Mouse (Mus musculus) liver, embryonic 14.5 days (tissue): ENCODE data around the gene Trpv6. TPM values are rescaled to one million over a fixed set of nuclear protein-coding genes. Genes with fewer than 3 reads are reported as not detected.

ENCODE experiments used
- ATAC-seq: fragments of 200-750 bp; cut with Nextera tagmentation; 2 replicates; pipeline ENCODE4 v1.8.0; 2017; ENCODE audit warnings: moderate number of reproducible peaks, mild to moderate bottlenecking, moderate library complexity; ENCODE audit not compliant: insufficient read depth
- DNase-seq, 3 experiments: peaks; one replicate each; pipeline ENCODE4 v3.0.0-alpha.2; 2012 to 2013; ENCODE audit warnings: low read depth in 3 of 3, low spot score in 3 of 3
- H3K27ac ChIP-seq: fragments of 300-500 bp; sonication (generic); 2 replicates; pipeline ENCODE4 v1.5.1; 2014; ENCODE audit warnings: moderate library complexity, mild to moderate bottlenecking, control low read depth, inconsistent platforms
- H3K27me3 ChIP-seq: fragments of 300-500 bp; sonication (generic); 2 replicates; pipeline ENCODE4 v1.6.1; 2014; ENCODE audit warnings: mild to moderate bottlenecking, low read length, moderate library complexity; ENCODE audit not compliant: control insufficient read depth, insufficient read depth
- H3K36me3 ChIP-seq: fragments of 300-500 bp; sonication (generic); replicated peaks from 2 replicates; pipeline ENCODE4 v1.6.1; 2014; ENCODE audit warnings: low read depth; ENCODE audit not compliant: control insufficient read depth, insufficient read depth
- H3K4me1 ChIP-seq, 2 experiments: fragments of 200-500 bp in 1 of 2; fragments of 300-500 bp in 1 of 2; sonication (generic) in 1 of 2; replicated peaks; 2 replicates each; pipeline ENCODE4 v1.6.1; 2012 to 2014; ENCODE audit warnings: antibody characterized with exemption in 1 of 2, inconsistent platforms in 1 of 2, low read length in 1 of 2; ENCODE audit not compliant: control insufficient read depth in 2 of 2, insufficient read depth in 2 of 2
- H3K4me2 ChIP-seq: fragments of 300-500 bp; sonication (generic); 2 replicates; pipeline ENCODE4 v1.6.1; 2014; ENCODE audit warnings: low read depth, mild to moderate bottlenecking, control low read depth, moderate library complexity
- H3K4me3 ChIP-seq, 2 experiments: fragments of 200-500 bp in 1 of 2; fragments of 300-500 bp in 1 of 2; sonication (generic) in 1 of 2; 2 replicates each; pipeline ENCODE4 v1.5.1; 2012 to 2014; ENCODE audit warnings: low read depth in 2 of 2, low read length in 2 of 2, mild to moderate bottlenecking in 2 of 2, control low read depth in 1 of 2, inconsistent platforms in 1 of 2, moderate library complexity in 1 of 2; ENCODE audit not compliant: insufficient read depth in 1 of 2
- H3K9ac ChIP-seq: fragments of 300-500 bp; sonication (generic); replicated peaks from 2 replicates; pipeline ENCODE4 v1.6.1; 2014; ENCODE audit warnings: mild to moderate bottlenecking, control low read depth, moderate library complexity
- H3K9me3 ChIP-seq: fragments of 300-500 bp; sonication (generic); 2 replicates; pipeline ENCODE4 v1.6.1; 2016; ENCODE audit warnings: low read length, mixed read lengths; ENCODE audit not compliant: control insufficient read depth
- CTCF ChIP-seq: IDR thresholded peaks from 2 replicates; pipeline ENCODE4 v1.5.1; 2016; ENCODE audit warnings: antibody characterized with exemption, low read depth, control low read depth
- EP300 ChIP-seq: IDR thresholded peaks from 2 replicates; pipeline ENCODE4 v1.6.1; 2016; ENCODE audit warnings: antibody characterized with exemption, low read depth
- WGBS: fragments of 180-500 bp; shearing (Covaris S2); extraction: QIAGEN DNeasy Blood & Tissue Kit; methylation state at CpG from one replicate; pipeline ENCODE4 v1.1.7; 2014; ENCODE audit not compliant: insufficient replicate concordance; 5-methylcytosine and 5-hydroxymethylcytosine counted together
- polyA plus RNA-seq, 2 experiments: library from polyadenylated mRNA; depleted of rRNA in 1 of 2; stranded (reverse) in 1 of 2; unstranded in 1 of 2; fragments of >200 nt; fragmentation: Nextera tagmentation in 1 of 2; extraction: Ambion mirVana in 1 of 2; gene quantifications; 2 replicates each; pipeline versions ENCODE4 v1.2.1 to v1.2.3; 2012 to 2014

Gene Trpv6
- polyA plus RNA-seq, 2 experiments = 0.03 TPM; not detected in 1

DNA sequence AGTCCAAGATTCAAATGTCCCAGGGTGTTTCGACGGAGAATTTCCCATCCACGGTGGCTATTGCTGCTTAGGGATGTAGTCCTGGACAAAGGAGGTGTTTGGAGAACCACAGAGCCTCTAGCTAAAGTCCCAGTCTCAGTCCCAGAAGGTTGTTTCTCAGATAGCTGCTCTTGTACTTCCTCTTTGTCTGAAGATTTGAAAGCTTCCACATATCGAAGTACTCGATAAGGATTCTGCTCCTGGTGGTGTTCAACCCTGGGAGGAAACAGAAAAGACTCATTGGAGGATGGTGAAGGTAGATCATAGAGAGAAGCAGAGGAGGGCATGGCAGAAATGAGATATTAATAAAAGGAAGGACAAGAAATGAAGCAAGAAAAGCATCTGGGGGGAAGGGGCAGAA is 17.0 kb upstream of the Trpv6 start:
- 37% methylated on average over 5 of the region's 5 CpGs for WGBS
- peaks cover 0 to 2% of the 10 kb centered on the region in 2 experiments; a peak in 1 of 4 replicates for H3K4me1 ChIP-seq
- ATAC-seq = no peak
- no peaks in the 10 kb centered on the region for H3K36me3 ChIP-seq
- H3K4me3 ChIP-seq = no peak overlapping the region
- TF ChIP-seq CTCF (no peak), EP300 (no peak)
- no peak overlapping the region for H3K27ac ChIP-seq
- no peaks in the 10 kb centered on the region for H3K27me3 ChIP-seq
- H3K4me2 ChIP-seq = no peak overlapping the region
- no peaks in the 10 kb centered on the region for H3K9me3 ChIP-seq
- no peak for DNase-seq
- no peak overlapping the region for H3K9ac ChIP-seq

DNA sequence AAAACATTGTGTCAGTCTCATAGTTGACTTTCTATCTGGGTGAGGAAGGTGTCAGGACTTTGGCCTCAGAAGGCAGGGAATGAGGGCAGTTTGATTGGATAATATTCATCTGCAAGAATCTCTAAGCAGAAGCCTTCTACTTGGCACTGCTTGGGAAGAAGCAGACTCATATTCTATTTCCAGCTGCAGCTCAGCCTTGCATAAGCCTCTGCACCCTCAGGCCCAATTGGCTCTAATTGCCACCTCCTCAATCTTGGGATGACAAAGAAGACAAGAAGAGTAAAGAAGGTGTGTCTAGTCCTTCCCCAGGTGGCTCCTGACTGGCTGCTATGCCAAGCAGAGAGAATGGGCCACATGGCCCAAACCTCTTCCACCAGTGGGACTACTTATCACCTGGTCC is 10.5 kb upstream of the Trpv6 start:
- Histone ChIP-seq H3K4me1 (no peaks in the 10 kb centered on the region), H3K4me2 (no peak overlapping the region), H3K27me3 (no peaks in the 10 kb centered on the region), H3K36me3 (no peaks in the 10 kb centered on the region), H3K9ac (no peak overlapping the region), H3K27ac (no peak overlapping the region), H3K4me3 (no peak overlapping the region), H3K9me3 (no peaks in the 10 kb centered on the region)
- ATAC-seq = no peak
- TF ChIP-seq CTCF (no peak), EP300 (no peak)
- DNase-seq = no peak

DNA sequence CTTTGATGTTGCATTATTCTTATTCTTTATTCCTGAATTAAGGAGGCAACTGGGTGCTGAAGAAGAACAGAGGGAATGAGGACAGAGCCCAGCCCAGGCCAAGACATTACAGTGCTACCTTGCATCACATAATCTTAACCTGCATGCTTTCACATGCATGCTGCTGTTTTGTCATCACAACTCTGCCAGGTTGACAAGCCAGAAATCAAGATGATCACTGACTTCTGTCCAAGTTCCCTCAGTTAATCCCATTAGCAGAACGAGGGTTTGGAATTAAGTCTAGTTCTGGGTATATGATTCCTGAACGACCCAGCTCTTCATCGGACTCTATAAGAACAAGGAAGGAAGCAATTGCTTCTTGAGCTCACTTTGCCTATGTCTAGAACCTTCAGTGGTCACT is 10.0 kb upstream of the Trpv6 start:
- no peak for DNase-seq
- 73% methylated on average over 3 of the region's 3 CpGs for WGBS
- H3K4me1 ChIP-seq = no peaks in the 10 kb centered on the region; a peak in 1 of 4 replicates
- ATAC-seq = no peak
- no peak overlapping the region for H3K27ac ChIP-seq
- TF ChIP-seq CTCF = no peak
- no peak for TF ChIP-seq EP300
- H3K36me3 ChIP-seq = no peaks in the 10 kb centered on the region
- no peak overlapping the region for H3K9ac ChIP-seq
- no peaks in the 10 kb centered on the region for H3K9me3 ChIP-seq
- no peak overlapping the region for H3K4me2 ChIP-seq
- no peak overlapping the region for H3K4me3 ChIP-seq
- H3K27me3 ChIP-seq = no peaks in the 10 kb centered on the region

DNA sequence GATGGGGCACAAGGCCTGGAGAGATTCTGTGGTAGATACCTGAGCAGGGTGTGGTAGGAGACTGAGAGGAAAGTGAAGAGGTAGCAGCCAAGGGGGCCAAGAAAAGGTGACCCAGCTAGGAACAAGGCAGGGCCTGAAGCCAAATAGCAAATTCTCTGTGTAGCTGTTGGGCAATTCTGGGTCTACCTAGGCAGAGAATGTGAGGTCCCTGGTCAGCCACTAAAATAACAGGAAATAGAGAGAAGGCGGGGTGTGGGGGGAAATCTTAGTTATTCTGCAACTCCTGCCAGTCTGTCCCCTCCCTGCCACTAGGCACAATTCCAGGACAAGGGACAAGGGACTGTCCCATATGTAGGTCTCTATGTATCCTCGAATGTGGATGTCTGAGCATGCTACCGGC is 7.0 kb upstream of the Trpv6 start:
- no peaks in the 10 kb centered on the region; a peak in 1 of 4 replicates for H3K4me1 ChIP-seq
- no peak overlapping the region for H3K4me2 ChIP-seq
- no peak overlapping the region for H3K4me3 ChIP-seq
- H3K27ac ChIP-seq = no peak overlapping the region
- 68% methylated on average over 3 of the region's 3 CpGs for WGBS
- ATAC-seq = no peak
- no peak overlapping the region for H3K9ac ChIP-seq
- no peak for TF ChIP-seq EP300
- no peak for TF ChIP-seq CTCF
- no peaks in the 10 kb centered on the region for H3K27me3 ChIP-seq
- no peak for DNase-seq
- H3K36me3 ChIP-seq = no peaks in the 10 kb centered on the region
- H3K9me3 ChIP-seq = no peaks in the 10 kb centered on the region

DNA sequence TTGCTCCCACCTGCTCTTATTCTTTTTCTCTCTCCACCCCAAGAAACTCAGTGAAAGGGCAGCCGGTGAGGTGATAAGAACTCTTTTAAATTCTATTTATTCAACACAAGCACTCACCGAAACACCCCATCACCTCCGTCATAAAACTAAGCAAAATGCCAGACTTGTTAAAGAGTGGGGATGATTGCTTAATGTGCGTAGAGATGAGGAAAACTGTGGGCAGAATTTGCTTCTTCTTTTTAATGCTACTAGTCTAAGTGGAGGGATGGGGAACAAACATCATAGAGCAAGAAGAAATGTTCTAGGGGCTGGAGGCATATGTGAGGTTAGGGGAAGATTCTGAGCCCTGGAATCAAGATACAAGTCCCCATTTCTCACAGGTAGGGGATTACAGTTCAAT is 6.6 kb upstream of the Trpv6 start:
- Histone ChIP-seq H3K9me3 (no peaks in the 10 kb centered on the region), H3K4me3 (no peak overlapping the region), H3K4me1 (no peaks in the 10 kb centered on the region; a peak in 1 of 4 replicates), H3K36me3 (no peaks in the 10 kb centered on the region), H3K27ac (no peak overlapping the region), H3K4me2 (no peak overlapping the region), H3K9ac (no peak overlapping the region), H3K27me3 (no peaks in the 10 kb centered on the region)
- no peak for DNase-seq
- no peak for ATAC-seq
- no peak for TF ChIP-seq CTCF
- 63% methylated on average over 4 of the region's 4 CpGs for WGBS
